Mouse (Mus musculus): ENCODE data around the gene St6galnac5. TPM values are rescaled to one million over a fixed set of nuclear protein-coding genes. Genes with fewer than 3 reads are reported as not detected.

Gene St6galnac5
- polyA plus RNA-seq, 1 experiment from 2014 or later = 1.5 TPM

DNA sequence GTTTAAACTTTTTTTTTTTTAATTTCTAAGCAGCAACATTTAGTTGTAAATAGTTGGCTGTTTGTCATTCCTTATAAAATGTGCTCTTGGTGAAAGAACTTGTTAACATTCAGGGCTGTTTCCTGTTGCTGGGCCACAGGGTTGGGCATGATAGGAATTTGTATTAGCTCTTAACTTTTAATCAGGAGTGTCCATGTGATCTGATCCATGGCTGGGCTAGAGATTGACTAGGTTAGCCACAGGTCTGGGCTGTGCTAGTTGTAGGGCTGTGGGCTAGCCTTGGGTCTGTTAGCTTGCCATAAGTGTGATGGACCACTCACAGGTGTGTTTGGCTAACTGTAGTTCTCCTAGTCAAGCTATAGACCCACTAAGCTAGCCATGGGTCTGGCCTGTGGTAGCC is 138.1 kb downstream of the St6galnac5 start:
- ATAC-seq (ENCODE audit: insufficient read depth, low FRiP score) = no peak
- no peak overlapping the region for H3K4me2 ChIP-seq (ENCODE audit: low read depth, low read length)
- H3K4me3 ChIP-seq (replicated peaks; ENCODE audit: low read length) = no peak overlapping the region
- H3K4me1 ChIP-seq (ENCODE audit: control insufficient read depth, insufficient read depth, low read length) = no peaks in the 10 kb centered on the region
- H3K27ac ChIP-seq (ENCODE audit: low read length) = no peak overlapping the region
- H3K36me3 ChIP-seq (ENCODE audit: control insufficient read depth, insufficient read depth, low read length) = no peaks in the 10 kb centered on the region
- no peaks in the 10 kb centered on the region for H3K27me3 ChIP-seq (ENCODE audit: control insufficient read depth, insufficient read depth, low read length)
- no peak overlapping the region for H3K9ac ChIP-seq (ENCODE audit: low read length)
- no peaks in the 10 kb centered on the region for H3K9me3 ChIP-seq (replicated peaks; ENCODE audit: control insufficient read depth, low read length)

DNA sequence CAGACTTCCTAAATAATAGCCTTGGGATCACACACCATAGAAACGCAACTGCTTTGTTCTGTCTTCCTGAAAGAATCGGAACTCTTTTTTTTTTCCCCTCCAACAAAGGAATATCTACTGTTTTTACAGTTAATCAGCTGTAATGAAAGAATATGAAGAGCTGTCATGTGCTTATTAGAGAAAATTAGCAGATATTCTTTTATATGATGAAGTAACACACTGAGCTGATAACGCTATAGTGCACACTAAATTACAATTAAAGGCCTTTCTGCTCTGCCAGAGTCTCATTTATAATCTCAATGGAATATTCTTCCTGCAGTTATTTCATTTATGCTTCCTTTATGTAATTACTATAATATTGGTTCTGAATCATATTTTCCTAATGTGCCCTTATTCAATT is 139.4 kb downstream of the St6galnac5 start:
- ATAC-seq (ENCODE audit: insufficient read depth, low FRiP score) = no peak
- Histone ChIP-seq H3K27me3 (ENCODE audit: control insufficient read depth, insufficient read depth, low read length) (no peaks in the 10 kb centered on the region), H3K36me3 (ENCODE audit: control insufficient read depth, insufficient read depth, low read length) (no peaks in the 10 kb centered on the region), H3K4me2 (ENCODE audit: low read depth, low read length) (no peak overlapping the region), H3K4me3 (replicated peaks; ENCODE audit: low read length) (no peak overlapping the region), H3K9ac (ENCODE audit: low read length) (no peak overlapping the region), H3K4me1 (ENCODE audit: control insufficient read depth, insufficient read depth, low read length) (no peaks in the 10 kb centered on the region), H3K27ac (ENCODE audit: low read length) (no peak overlapping the region), H3K9me3 (replicated peaks; ENCODE audit: control insufficient read depth, low read length) (no peaks in the 10 kb centered on the region)
- 76% methylated on average over 3 of the region's 3 CpGs for WGBS

DNA sequence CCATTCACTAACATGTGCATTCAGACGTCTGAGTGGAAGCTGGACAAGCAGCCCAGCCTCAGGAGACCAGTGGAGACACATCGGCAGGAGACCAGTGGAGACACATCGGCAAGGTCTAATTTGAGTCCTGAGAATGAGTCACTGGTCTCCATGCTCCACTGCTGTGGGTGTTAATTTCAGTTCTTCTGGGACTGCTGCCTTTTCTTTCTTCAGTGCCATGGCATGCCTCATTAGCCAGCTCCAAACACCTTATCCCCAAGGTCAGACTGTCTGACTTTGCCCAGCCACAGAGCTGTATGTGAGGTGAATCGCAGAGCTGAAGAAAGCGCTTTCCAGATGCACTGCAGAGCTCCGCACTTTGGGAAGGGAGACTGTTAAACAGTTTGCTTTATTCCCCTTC is 140.8 kb downstream of the St6galnac5 start:
- Histone ChIP-seq H3K4me1 (ENCODE audit: control insufficient read depth, insufficient read depth, low read length) (no peaks in the 10 kb centered on the region), H3K36me3 (ENCODE audit: control insufficient read depth, insufficient read depth, low read length) (no peaks in the 10 kb centered on the region), H3K4me2 (ENCODE audit: low read depth, low read length) (no peak overlapping the region), H3K27ac (ENCODE audit: low read length) (no peak overlapping the region), H3K4me3 (replicated peaks; ENCODE audit: low read length) (no peak overlapping the region), H3K27me3 (ENCODE audit: control insufficient read depth, insufficient read depth, low read length) (no peaks in the 10 kb centered on the region), H3K9ac (ENCODE audit: low read length) (no peak overlapping the region), H3K9me3 (replicated peaks; ENCODE audit: control insufficient read depth, low read length) (no peaks in the 10 kb centered on the region)
- 86% methylated on average over 6 of the region's 6 CpGs for WGBS
- ATAC-seq (ENCODE audit: insufficient read depth, low FRiP score) = no peak

DNA sequence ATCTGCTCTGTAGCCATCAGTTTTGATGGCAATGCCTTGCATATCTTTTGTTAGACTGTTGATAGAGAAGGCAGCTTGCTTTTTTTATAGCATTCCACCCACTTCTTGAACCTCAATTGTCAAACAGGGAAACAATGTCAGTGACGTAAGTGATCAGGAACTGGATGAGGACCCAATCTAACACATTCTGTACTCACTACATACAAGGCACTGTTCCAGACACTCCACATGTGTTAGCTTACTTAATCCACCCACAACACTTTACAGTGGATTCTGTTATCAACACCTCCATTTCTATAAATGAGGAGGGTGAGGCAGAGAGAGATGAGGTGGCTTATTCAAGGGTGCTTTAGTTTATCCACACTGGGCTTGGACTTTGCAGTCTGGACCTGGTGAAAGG is 144.1 kb downstream of the St6galnac5 start:
- H3K4me2 ChIP-seq (ENCODE audit: low read depth, low read length) = no peak overlapping the region

DNA sequence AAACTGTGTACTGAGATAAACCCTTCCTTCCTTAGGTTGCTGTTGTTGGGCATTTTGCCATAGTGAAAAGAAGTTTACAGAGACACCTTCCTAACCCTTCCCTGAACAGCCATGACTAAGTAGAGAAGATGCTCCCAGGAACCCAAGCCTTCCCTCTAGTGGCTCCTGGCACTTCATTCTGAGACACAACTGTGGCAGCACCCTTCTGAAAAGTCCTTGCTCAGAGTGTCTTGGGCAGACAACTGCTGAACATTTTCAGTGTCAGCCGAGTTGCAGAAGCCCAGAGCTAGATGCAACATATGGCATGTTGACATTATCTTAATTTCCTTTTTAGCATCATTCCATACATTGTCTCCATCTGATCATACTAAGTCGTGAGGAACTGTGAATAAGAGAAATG is 144.6 kb downstream of the St6galnac5 start:
- Histone ChIP-seq H3K4me2 (ENCODE audit: low read depth, low read length) (no peak overlapping the region), H3K27ac (ENCODE audit: low read length) (no peak overlapping the region), H3K9ac (ENCODE audit: low read length) (no peak overlapping the region), H3K9me3 (replicated peaks; ENCODE audit: control insufficient read depth, low read length) (no peaks in the 10 kb centered on the region), H3K36me3 (ENCODE audit: control insufficient read depth, insufficient read depth, low read length) (no peaks in the 10 kb centered on the region), H3K27me3 (ENCODE audit: control insufficient read depth, insufficient read depth, low read length) (no peaks in the 10 kb centered on the region), H3K4me3 (replicated peaks; ENCODE audit: low read length) (no peak overlapping the region), H3K4me1 (ENCODE audit: control insufficient read depth, insufficient read depth, low read length) (no peaks in the 10 kb centered on the region)
- WGBS = 55% methylated on average over 2 of the region's 2 CpGs
- ATAC-seq (ENCODE audit: insufficient read depth, low FRiP score) = no peak

More for the DNA sequence above, 144.1 kb downstream of the St6galnac5 start:
- H3K9me3 ChIP-seq (replicated peaks; ENCODE audit: control insufficient read depth, low read length) = no peaks in the 10 kb centered on the region
- no peak overlapping the region for H3K27ac ChIP-seq (ENCODE audit: low read length)
- H3K4me1 ChIP-seq (ENCODE audit: control insufficient read depth, insufficient read depth, low read length) = no peaks in the 10 kb centered on the region
- no peaks in the 10 kb centered on the region for H3K36me3 ChIP-seq (ENCODE audit: control insufficient read depth, insufficient read depth, low read length)
- H3K27me3 ChIP-seq (ENCODE audit: control insufficient read depth, insufficient read depth, low read length) = no peaks in the 10 kb centered on the region
- WGBS = 81% methylated on average over 1 of the region's 1 CpGs
- no peak overlapping the region for H3K4me3 ChIP-seq (replicated peaks; ENCODE audit: low read length)
- no peak overlapping the region for H3K9ac ChIP-seq (ENCODE audit: low read length)
- ATAC-seq (ENCODE audit: insufficient read depth, low FRiP score) = no peak

DNA sequence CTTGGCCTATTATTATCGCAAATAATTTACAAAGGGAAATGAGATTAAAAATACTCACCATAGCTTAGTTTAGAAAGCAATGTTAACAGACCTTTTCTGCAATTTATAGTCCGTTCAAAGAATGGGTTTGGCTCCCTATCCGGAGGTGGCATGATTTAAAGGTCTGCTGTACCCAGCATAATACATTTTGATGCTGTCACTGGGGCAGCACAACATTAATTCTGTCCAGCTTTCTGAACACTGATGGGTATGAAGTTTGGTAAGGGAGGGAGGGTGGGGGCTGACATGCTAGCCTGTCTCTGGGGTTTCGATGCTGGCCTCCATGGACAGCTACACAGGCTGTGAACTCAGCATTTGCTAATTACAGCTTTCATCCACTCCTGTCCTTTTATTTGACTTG is 149.6 kb downstream of the St6galnac5 start:
- Histone ChIP-seq H3K36me3 (ENCODE audit: control insufficient read depth, insufficient read depth, low read length) (no peaks in the 10 kb centered on the region), H3K4me3 (replicated peaks; ENCODE audit: low read length) (no peak overlapping the region), H3K9me3 (replicated peaks; ENCODE audit: control insufficient read depth, low read length) (no peaks in the 10 kb centered on the region), H3K27me3 (ENCODE audit: control insufficient read depth, insufficient read depth, low read length) (no peaks in the 10 kb centered on the region), H3K27ac (ENCODE audit: low read length) (no peak overlapping the region), H3K9ac (ENCODE audit: low read length) (no peak overlapping the region), H3K4me1 (ENCODE audit: control insufficient read depth, insufficient read depth, low read length) (no peaks in the 10 kb centered on the region), H3K4me2 (ENCODE audit: low read depth, low read length) (no peak overlapping the region)
- WGBS = 87% methylated on average over 4 of the region's 4 CpGs
- no peak for ATAC-seq (ENCODE audit: insufficient read depth, low FRiP score)

DNA sequence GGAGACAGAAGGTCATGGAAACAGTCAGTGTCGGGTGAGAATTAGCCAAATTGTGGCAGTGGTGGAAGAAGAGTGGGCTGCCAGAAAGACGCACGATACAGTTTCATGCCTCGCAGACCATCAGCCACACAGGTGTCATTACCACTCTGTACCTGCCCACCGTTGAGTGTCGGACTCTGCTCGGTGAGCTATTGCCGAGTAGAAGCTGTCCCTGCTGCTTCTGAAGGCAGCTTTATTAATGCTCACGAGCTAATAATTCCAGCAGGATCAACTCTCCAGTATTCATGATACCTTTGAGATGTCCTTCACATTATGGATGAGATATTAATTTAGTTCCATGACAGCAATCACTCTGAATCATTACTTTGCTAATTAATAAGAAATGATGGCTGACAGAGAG is 150.1 kb downstream of the St6galnac5 start:
- Histone ChIP-seq H3K4me3 (replicated peaks; ENCODE audit: low read length) (no peak overlapping the region), H3K9ac (ENCODE audit: low read length) (no peak overlapping the region), H3K27me3 (ENCODE audit: control insufficient read depth, insufficient read depth, low read length) (no peaks in the 10 kb centered on the region), H3K9me3 (replicated peaks; ENCODE audit: control insufficient read depth, low read length) (no peaks in the 10 kb centered on the region), H3K4me2 (ENCODE audit: low read depth, low read length) (no peak overlapping the region), H3K4me1 (ENCODE audit: control insufficient read depth, insufficient read depth, low read length) (no peaks in the 10 kb centered on the region), H3K27ac (ENCODE audit: low read length) (no peak overlapping the region), H3K36me3 (ENCODE audit: control insufficient read depth, insufficient read depth, low read length) (no peaks in the 10 kb centered on the region)
- no peak for ATAC-seq (ENCODE audit: insufficient read depth, low FRiP score)
- 87% methylated on average over 9 of the region's 9 CpGs for WGBS

DNA sequence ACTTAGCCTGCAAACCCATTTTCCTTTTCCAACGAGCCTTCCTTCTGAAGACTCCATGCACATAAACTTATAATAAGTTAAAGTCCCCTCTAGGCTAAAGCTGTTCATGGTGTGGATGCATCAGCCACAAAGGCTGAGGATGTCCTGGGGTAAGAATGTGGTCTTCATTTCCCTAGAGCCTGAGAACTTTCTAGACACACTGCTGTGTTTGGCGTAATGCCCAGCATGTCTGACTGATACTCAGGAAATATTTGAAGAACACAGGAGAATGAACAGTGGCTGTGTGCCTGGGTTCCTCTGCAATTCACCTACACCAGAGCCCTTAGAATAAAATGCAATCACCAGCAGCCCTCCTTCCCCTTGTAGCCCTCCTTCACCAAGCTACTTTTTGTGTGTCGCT is 150.7 kb downstream of the St6galnac5 start:
- ATAC-seq (ENCODE audit: insufficient read depth, low FRiP score) = no peak
- no peak overlapping the region for H3K27ac ChIP-seq (ENCODE audit: low read length)
- no peaks in the 10 kb centered on the region for H3K36me3 ChIP-seq (ENCODE audit: control insufficient read depth, insufficient read depth, low read length)
- no peaks in the 10 kb centered on the region for H3K4me1 ChIP-seq (ENCODE audit: control insufficient read depth, insufficient read depth, low read length)
- WGBS = 66% methylated on average over 3 of the region's 3 CpGs
- no peak overlapping the region for H3K9ac ChIP-seq (ENCODE audit: low read length)
- no peak overlapping the region for H3K4me3 ChIP-seq (replicated peaks; ENCODE audit: low read length)
- no peaks in the 10 kb centered on the region for H3K27me3 ChIP-seq (ENCODE audit: control insufficient read depth, insufficient read depth, low read length)
- no peaks in the 10 kb centered on the region for H3K9me3 ChIP-seq (replicated peaks; ENCODE audit: control insufficient read depth, low read length)
- no peak overlapping the region for H3K4me2 ChIP-seq (ENCODE audit: low read depth, low read length)

DNA sequence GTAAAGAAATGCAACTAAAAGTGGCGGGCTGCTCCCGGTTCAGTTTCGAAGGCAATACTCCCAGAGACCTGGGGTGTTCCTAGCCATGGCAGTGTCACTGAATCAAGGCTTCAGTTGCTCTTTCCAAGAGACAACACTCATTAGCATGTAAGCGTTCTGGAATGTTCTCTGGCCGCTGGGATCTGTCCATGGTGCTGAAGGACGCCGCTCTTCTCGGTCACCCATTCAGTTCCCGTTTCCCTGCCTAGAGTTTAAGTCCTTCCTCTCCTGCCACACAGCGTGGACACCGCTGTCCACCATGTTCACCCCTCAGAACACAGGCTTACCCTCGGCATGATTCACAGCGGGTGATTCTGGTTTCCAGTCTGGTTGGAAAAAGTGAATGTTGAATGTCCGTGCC is 160.8 kb downstream of the St6galnac5 start:
- ATAC-seq (ENCODE audit: insufficient read depth, low FRiP score) = peak; percentile 44; the same call in 1 of the 2 replicates
- 47% methylated on average over 14 of the region's 14 CpGs for WGBS
- Histone ChIP-seq H3K27me3 (ENCODE audit: control insufficient read depth, insufficient read depth, low read length) (no peaks in the 10 kb centered on the region), H3K4me1 (ENCODE audit: control insufficient read depth, insufficient read depth, low read length) (no peaks in the 10 kb centered on the region), H3K9me3 (replicated peaks; ENCODE audit: control insufficient read depth, low read length) (no peaks in the 10 kb centered on the region), H3K36me3 (ENCODE audit: control insufficient read depth, insufficient read depth, low read length) (no peaks in the 10 kb centered on the region), H3K27ac (ENCODE audit: low read length) (no peak overlapping the region), H3K4me2 (ENCODE audit: low read depth, low read length) (no peak overlapping the region), H3K4me3 (replicated peaks; ENCODE audit: low read length) (no peak overlapping the region), H3K9ac (ENCODE audit: low read length) (no peak overlapping the region)

DNA sequence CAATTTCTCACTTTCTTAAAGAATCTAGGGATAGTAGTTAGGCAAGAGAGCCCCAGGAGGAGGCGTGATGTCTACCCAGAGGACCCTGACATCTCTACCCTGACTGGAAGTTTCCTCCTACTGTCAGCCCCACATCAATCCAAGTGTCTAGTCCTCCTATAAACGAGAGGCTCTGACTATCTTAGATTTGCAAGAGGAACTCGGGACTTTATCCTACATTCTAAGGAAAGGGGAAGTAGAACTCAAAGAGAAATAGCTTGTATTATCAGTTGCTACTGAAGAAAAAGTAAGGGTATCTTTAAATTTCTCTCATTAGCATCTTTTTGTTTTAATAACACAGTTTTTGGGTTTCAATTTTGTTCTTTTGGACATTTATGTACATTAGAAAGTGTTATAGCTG is 161.6 kb downstream of the St6galnac5 start:
- 71% methylated on average over 3 of the region's 3 CpGs for WGBS
- ATAC-seq (ENCODE audit: insufficient read depth, low FRiP score) = no peak
- H3K4me1 ChIP-seq (ENCODE audit: control insufficient read depth, insufficient read depth, low read length) = no peaks in the 10 kb centered on the region

More for the DNA sequence above, 161.6 kb downstream of the St6galnac5 start:
- H3K27me3 ChIP-seq (ENCODE audit: control insufficient read depth, insufficient read depth, low read length) = no peaks in the 10 kb centered on the region
- no peak overlapping the region for H3K9ac ChIP-seq (ENCODE audit: low read length)
- no peak overlapping the region for H3K27ac ChIP-seq (ENCODE audit: low read length)
- H3K4me3 ChIP-seq (replicated peaks; ENCODE audit: low read length) = no peak overlapping the region
- no peak overlapping the region for H3K4me2 ChIP-seq (ENCODE audit: low read depth, low read length)
- H3K9me3 ChIP-seq (replicated peaks; ENCODE audit: control insufficient read depth, low read length) = no peaks in the 10 kb centered on the region
- H3K36me3 ChIP-seq (ENCODE audit: control insufficient read depth, insufficient read depth, low read length) = no peaks in the 10 kb centered on the region
